Mouse (Mus musculus) cerebellum, adult 2 months (tissue): ENCODE data around the gene Ptch2. TPM values are rescaled to one million over a fixed set of nuclear protein-coding genes. Genes with fewer than 3 reads are reported as not detected.

Experiments used
- DNase-seq, 2 experiments: peaks; one replicate each; pipeline ENCODE4 v3.0.0; 2021
- H3K27ac ChIP-seq: fragments of 200-500 bp; 2 replicates; pipeline ENCODE4 v1.5.1; 2012; ENCODE audit warnings: low read length, control low read depth, inconsistent platforms; ENCODE audit not compliant: insufficient read depth
- H3K27me3 ChIP-seq: fragments of 200-500 bp; 2 replicates; pipeline ENCODE4 v1.6.1; 2012; ENCODE audit warnings: inconsistent platforms, mild to moderate bottlenecking, low read length, moderate library complexity; ENCODE audit not compliant: control insufficient read depth, insufficient read depth
- H3K4me1 ChIP-seq: fragments of 200-500 bp; 2 replicates; pipeline ENCODE4 v1.6.1; 2011; ENCODE audit warnings: low read length; ENCODE audit not compliant: control insufficient read depth, insufficient read depth
- H3K4me3 ChIP-seq: fragments of 200-500 bp; replicated peaks from 2 replicates; pipeline ENCODE3; 2011; ENCODE audit warnings: mild to moderate bottlenecking, low read depth, low read length, control low read depth; ENCODE audit not compliant: insufficient read depth
- CTCF ChIP-seq: fragments of 200-500 bp; IDR thresholded peaks from 2 replicates; pipeline ENCODE4 v1.5.1; 2011; ENCODE audit warnings: low read depth, mild to moderate bottlenecking, control low read depth, low read length, moderate library complexity, borderline replicate concordance; ENCODE audit not compliant: insufficient read depth
- POLR2A ChIP-seq: fragments of 200-500 bp; IDR thresholded peaks from 2 replicates; pipeline ENCODE4 v1.6.1; 2011; ENCODE audit warnings: low read length, control low read depth, borderline replicate concordance; ENCODE audit not compliant: insufficient read depth
- WGBS: fragments of 180-500 bp; shearing (Covaris S2); methylation state at CpG from one replicate; pipeline ENCODE4 v1.1.7; 2018; 5-methylcytosine and 5-hydroxymethylcytosine counted together
- polyA plus RNA-seq: library from polyadenylated mRNA; depleted of rRNA; stranded (reverse); fragments of >200 nt; gene quantifications from 2 replicates; pipeline ENCODE4 v1.2.3, GENCODE M21; 2012; rRNA removed

Gene Ptch2
- polyA plus RNA-seq, 1 experiment: 3.6 TPM

DNA sequence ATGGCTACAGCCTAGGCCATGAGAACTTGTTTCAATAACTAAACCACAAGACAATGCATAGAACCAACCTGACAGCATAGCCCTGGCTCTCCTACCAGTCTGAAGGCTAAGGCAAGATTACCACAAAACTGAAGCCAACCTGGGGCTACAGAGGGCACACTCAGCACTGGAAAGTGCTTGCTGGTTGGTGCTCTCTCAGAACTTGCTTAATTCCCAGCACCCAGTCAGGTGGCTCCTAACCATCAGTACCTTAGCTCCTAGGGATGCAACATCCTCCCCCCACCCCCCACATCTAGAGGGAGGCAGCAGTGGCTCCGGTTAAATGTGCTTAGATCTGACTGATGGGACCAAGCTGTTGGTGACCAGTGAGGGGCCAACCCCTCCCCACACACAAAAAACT, 55.5 kb downstream of the Ptch2 start:
- no peak overlapping the region for H3K27ac ChIP-seq
- no peak overlapping the region for H3K4me3 ChIP-seq
- no peak for DNase-seq
- no peaks in the 10 kb centered on the region for H3K4me1 ChIP-seq
- TF ChIP-seq CTCF (no peak), POLR2A (no peak)
- H3K27me3 ChIP-seq: no peaks in the 10 kb centered on the region
- 65% methylated on average over 1 of the region's 1 CpGs for WGBS

DNA sequence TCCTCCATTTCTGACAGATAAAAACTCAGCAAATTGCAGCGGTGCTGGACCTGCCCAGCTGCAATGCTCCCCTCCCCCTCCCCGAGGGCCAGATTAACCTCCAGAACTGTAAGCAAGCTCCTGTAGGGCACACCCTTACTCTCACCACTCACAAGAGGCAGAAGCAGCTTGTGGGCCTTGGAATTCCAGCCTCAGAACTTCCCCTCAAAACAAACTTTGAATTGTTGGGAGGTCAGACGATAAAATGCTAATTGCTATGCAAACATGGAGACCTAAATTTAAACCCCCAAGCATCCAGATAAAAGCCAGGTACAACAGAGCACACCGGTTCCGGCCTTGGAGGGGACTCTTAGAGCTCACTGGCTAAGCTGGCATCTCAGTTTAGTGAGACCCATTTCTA, 56.8 kb downstream of the Ptch2 start:
- TF ChIP-seq POLR2A (no peak), CTCF (no peak)
- WGBS: 81% methylated on average over 5 of the region's 5 CpGs
- no peaks in the 10 kb centered on the region for H3K4me1 ChIP-seq
- no peak overlapping the region for H3K4me3 ChIP-seq
- DNase-seq: no peak
- no peak overlapping the region for H3K27ac ChIP-seq
- H3K27me3 ChIP-seq: no peaks in the 10 kb centered on the region

- DNase-seq: peak in 1 of 2 experiments; percentile 19
These were observed 59.3 kb downstream of the Ptch2 start for GRCm38 (mm10) chr4:117155020-117155791.

DNA sequence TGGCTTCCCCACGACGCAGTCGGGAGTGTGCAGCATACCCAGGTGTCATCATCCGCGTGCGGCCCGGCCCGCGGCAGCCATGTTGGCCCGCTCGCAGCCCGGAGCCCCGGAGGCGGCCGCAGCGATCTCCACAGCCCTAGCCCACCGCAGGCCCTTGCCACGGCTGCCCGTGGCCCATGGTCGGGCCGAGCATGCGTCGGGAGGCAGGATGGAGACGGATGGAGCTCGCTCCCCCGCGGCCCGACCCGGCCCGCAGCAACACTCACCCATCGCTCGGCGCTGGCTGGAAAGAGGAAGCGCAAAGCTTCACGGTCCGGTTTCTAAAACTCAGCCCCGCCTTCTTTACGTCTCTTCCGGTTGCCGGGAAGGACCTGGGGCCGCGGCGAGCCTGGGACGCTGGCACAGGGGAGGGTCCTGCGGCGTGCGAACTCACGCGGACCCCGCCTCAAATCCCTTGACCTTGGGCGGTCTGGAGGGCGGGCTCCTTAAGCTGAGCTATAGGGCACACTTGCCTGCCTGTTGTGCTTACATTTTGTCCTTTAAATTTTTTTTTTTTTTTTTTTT, 60.0 kb downstream of the Ptch2 start, which contains the start of gene Rps8:
Gene Rps8, minus strand, starts transcription at position 452 of the 564 bp plus-strand sequence.
- under 1% methylated on average over 52 of the region's 52 CpGs for WGBS
- peak; percentile 88 to 90 for DNase-seq
- H3K27me3 ChIP-seq: no peaks in the 10 kb centered on the region
- TF ChIP-seq POLR2A: peak; percentile 98
- no peak for TF ChIP-seq CTCF
- no peaks in the 10 kb centered on the region for H3K4me1 ChIP-seq
- peak within 1 kb of the TSS; percentile 86 for H3K4me3 ChIP-seq
- peak within 1 kb of the TSS; percentile 87 for H3K27ac ChIP-seq

More at GRCm38 (mm10) chr4:117155020-117155791, 59.3 kb downstream of the Ptch2 start:
- Histone ChIP-seq H3K4me1 (no peaks in the 10 kb centered on the region), H3K4me3 (peak overlapping the region; percentile 86), H3K27ac (peak overlapping the region; percentile 87), H3K27me3 (no peaks in the 10 kb centered on the region)
- TF ChIP-seq POLR2A: no peak
- no peak for TF ChIP-seq CTCF
- WGBS: 2% methylated on average over 44 of the region's 44 CpGs

DNA sequence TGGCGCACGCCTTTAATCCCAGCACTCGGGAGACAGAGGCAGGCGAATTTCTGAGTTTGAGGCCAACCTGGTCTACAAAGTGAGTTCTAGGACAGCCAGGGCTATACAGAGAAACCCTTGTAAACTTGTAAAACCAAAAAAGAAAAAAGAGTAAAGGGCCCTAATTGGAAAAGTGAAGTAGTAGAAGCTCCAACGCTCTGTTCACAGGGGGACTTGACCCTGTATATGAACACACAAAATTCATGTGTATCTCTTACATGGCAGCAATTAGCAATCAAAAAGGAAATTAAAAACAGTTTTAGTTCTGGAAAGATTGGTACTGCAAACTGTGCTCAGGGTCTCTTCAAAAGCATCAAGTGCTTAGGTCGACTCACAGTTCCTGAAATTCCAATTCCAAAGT, 60.5 kb downstream of the Ptch2 start:
- peak overlapping the region; percentile 87; the same call in 1 of the 2 replicates for H3K27ac ChIP-seq
- TF ChIP-seq POLR2A: no peak
- TF ChIP-seq CTCF: no peak
- 28% methylated on average over 6 of the region's 6 CpGs for WGBS

GRCm38 (mm10) chr4:117159666-117160065, 63.8 kb downstream of the Ptch2 start:
- WGBS: 77% methylated on average over 10 of the region's 10 CpGs
- TF ChIP-seq POLR2A (no peak), CTCF (no peak)
- Histone ChIP-seq H3K4me1 (no peaks in the 10 kb centered on the region), H3K27ac (no peak overlapping the region), H3K4me3 (no peak overlapping the region), H3K27me3 (no peaks in the 10 kb centered on the region)
- DNase-seq: no peak

More for the DNA sequence above, 60.5 kb downstream of the Ptch2 start:
- Histone ChIP-seq H3K4me3 (peak overlapping the region; percentile 86), H3K4me1 (no peaks in the 10 kb centered on the region), H3K27me3 (no peaks in the 10 kb centered on the region)
- no peak for DNase-seq

DNA sequence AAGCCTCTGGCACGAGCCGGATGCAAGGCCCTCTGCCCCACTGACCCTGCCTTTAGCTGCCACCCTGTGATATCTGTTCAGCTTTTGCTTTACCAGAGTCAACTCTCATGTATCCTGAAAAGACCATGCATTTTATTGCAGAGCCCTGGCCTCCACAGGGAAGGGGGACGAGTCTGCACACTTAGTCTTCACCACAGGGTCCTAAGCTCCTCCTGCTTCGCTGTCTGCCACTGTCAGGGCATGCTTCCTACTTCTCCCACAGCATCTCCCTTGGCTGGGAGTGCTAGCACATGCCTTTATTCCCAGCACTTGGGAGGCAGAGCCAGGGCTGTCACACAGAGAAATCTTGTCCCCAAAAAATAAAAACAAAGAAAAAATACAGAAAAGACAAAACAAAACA, 65.3 kb downstream of the Ptch2 start:
- Histone ChIP-seq H3K27ac (no peak overlapping the region), H3K27me3 (no peaks in the 10 kb centered on the region), H3K4me1 (no peaks in the 10 kb centered on the region), H3K4me3 (no peak overlapping the region)
- DNase-seq: no peak
- TF ChIP-seq POLR2A: no peak
- no peak for TF ChIP-seq CTCF
- WGBS: 71% methylated on average over 4 of the region's 4 CpGs

Other genes with a start within 250 kb of the Ptch2 start
- 10.2 TPM in 2 replicates for gene Zswim5, start 218.7 kb upstream of the Ptch2 start, polyA plus RNA-seq
- gene Urod, start 101.7 kb upstream of the Ptch2 start, polyA plus RNA-seq: 107 and 109 TPM in 2 replicates
- 69.5 and 73.1 TPM in 2 replicates for gene Hectd3, start 100.8 kb upstream of the Ptch2 start, polyA plus RNA-seq
- gene Eif2b3, start 76.7 kb upstream of the Ptch2 start, polyA plus RNA-seq: 26.1 and 26.3 TPM in 2 replicates
- gene Btbd19, start 29.6 kb downstream of the Ptch2 start, polyA plus RNA-seq: 7.0 and 7.1 TPM in 2 replicates
- 0.92 and 2.2 TPM in 2 replicates for gene Tctex1d4, start 30.7 kb downstream of the Ptch2 start, polyA plus RNA-seq
- gene Plk3, start 37.9 kb downstream of the Ptch2 start, polyA plus RNA-seq: 11.2 and 13.6 TPM in 2 replicates
- 458 and 507 TPM in 2 replicates for gene Rps8, start 60.2 kb downstream of the Ptch2 start, polyA plus RNA-seq
- gene Kif2c, start 86.6 kb downstream of the Ptch2 start, polyA plus RNA-seq: 0.05 and 0.16 TPM in 2 replicates
- 7.0 and 7.6 TPM in 2 replicates for gene Tmem53, start 155.9 kb downstream of the Ptch2 start, polyA plus RNA-seq
- gene Armh1, start 156.1 kb downstream of the Ptch2 start, polyA plus RNA-seq: 0.52 and 0.67 TPM in 2 replicates